Mouse (Mus musculus) MEL (cell line): ENCODE results near the gene Yeats2.

Experiments
- CTCF ChIP-seq, 3 experiments: IDR thresholded peaks in 2 of 3; conservative IDR thresholded peaks in 1 of 3; 2 replicates each; pipeline ENCODE4 v1.5.1; 2011 to 2012; ENCODE audit warnings: low read length in 3 of 3, low read depth in 2 of 3, mild to moderate bottlenecking in 2 of 3, improper control_type of control experiment in 1 of 3, inconsistent platforms in 1 of 3, mixed read lengths in 1 of 3, moderate library complexity in 1 of 3; ENCODE audit not compliant: control insufficient read depth in 1 of 3, insufficient read depth in 1 of 3, poor library complexity in 1 of 3, severe bottlenecking in 1 of 3
- E2F4 ChIP-seq: IDR thresholded peaks from 2 replicates; pipeline ENCODE4 v1.6.1; 2011; ENCODE audit warnings: low read depth, low read length, improper control_type of control experiment, borderline replicate concordance
- GATA1 ChIP-seq: IDR thresholded peaks from 2 replicates; pipeline ENCODE4 v1.6.1; 2011; ENCODE audit warnings: low read depth, low read length, improper control_type of control experiment
- MAFK ChIP-seq: IDR thresholded peaks from 2 replicates; pipeline ENCODE4 v1.6.1; 2011; ENCODE audit warnings: low read depth, mild to moderate bottlenecking, low read length, improper control_type of control experiment, borderline replicate concordance
- POLR2A ChIP-seq, 2 experiments: IDR thresholded peaks; 2 replicates each; pipeline ENCODE4 v1.6.1; 2011 to 2012; ENCODE audit warnings: low read length in 2 of 2, mild to moderate bottlenecking in 2 of 2, control low read depth in 1 of 2, improper control_type of control experiment in 1 of 2, low read depth in 1 of 2, moderate library complexity in 1 of 2; ENCODE audit not compliant: control insufficient read depth in 1 of 2, insufficient read depth in 1 of 2, poor library complexity in 1 of 2
- POLR2AphosphoS5 ChIP-seq: IDR thresholded peaks from 2 replicates; pipeline ENCODE4 v1.6.1; 2012; ENCODE audit warnings: low read depth, borderline replicate concordance, mild to moderate bottlenecking, inconsistent platforms, low read length, moderate library complexity, mixed read lengths
- USF1 ChIP-seq: IDR thresholded peaks from 2 replicates; pipeline ENCODE4 v1.6.1; 2014; ENCODE audit warnings: low read depth, mild to moderate bottlenecking, inconsistent platforms, low read length, improper control_type of control experiment, moderate library complexity

DNA sequence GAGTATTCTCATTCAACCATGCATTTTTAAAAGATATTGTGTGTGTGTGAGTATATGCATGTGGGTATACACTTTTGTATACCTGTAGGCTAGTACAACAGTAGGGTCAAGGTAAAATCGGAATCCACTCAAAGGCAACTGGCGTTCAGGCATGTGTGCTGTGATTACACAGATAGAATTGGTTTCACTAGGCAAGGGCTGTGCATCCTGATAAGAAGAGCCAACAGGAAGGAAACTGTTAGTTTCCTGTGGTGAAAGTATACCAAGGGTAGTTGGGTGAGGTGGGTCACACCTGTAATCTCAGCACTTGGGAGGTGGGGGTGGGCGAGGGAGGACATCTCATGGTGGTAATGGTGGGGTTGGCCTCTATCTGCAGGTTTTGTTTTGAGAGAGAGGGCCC, 3.7 kb downstream of the Yeats2 start:
- TF ChIP-seq POLR2A (IDR thresholded peaks at IDR 0.05; ENCODE audit: control insufficient read depth in 1 of 2, insufficient read depth in 1 of 2, low read depth in 1 of 2, low read length in 2 of 2, poor library complexity in 1 of 2) (no peak), GATA1 (peak; percentile 33; the same call in 1 of the 2 replicates), CTCF (IDR thresholded peaks at IDR 0.05 in 2 of 3, conservative IDR thresholded peaks at IDR 0.05 in 1 of 3; ENCODE audit: control insufficient read depth in 1 of 3, insufficient read depth in 1 of 3, low read depth in 2 of 3, low read length in 3 of 3, poor library complexity in 1 of 3, severe bottlenecking in 1 of 3) (no peak), USF1 (no peak), E2F4 (no peak), MAFK (no peak), POLR2AphosphoS5 (no peak)
